Mouse (Mus musculus) lung, embryonic 15.5 days (tissue): ENCODE data around the gene Med25. TPM values are rescaled to one million over a fixed set of nuclear protein-coding genes. Genes with fewer than 3 reads are reported as not detected.

Experiments used
- ATAC-seq: fragments of 200-750 bp; cut with Nextera tagmentation; 2 replicates; pipeline ENCODE4 v1.8.0; 2017; ENCODE audit warnings: moderate number of reproducible peaks, borderline replicate concordance; ENCODE audit not compliant: low FRiP score, low TSS enrichment; ENCODE audit errors: extremely low read depth
- H3K27ac ChIP-seq: fragments of 300-500 bp; sonication (generic); 2 replicates; pipeline ENCODE4 v1.5.1; 2015; ENCODE audit warnings: moderate library complexity, mild to moderate bottlenecking, inconsistent platforms
- H3K27me3 ChIP-seq: fragments of 300-500 bp; sonication (generic); 2 replicates; pipeline ENCODE4 v1.6.1; 2015; ENCODE audit warnings: inconsistent platforms
- H3K36me3 ChIP-seq: fragments of 300-500 bp; sonication (generic); 2 replicates; pipeline ENCODE4 v1.6.1; 2015; ENCODE audit warnings: inconsistent platforms
- H3K4me1 ChIP-seq: fragments of 300-500 bp; sonication (generic); 2 replicates; pipeline ENCODE4 v1.6.1; 2015; ENCODE audit warnings: inconsistent platforms
- H3K4me2 ChIP-seq: fragments of 300-500 bp; sonication (generic); 2 replicates; pipeline ENCODE4 v1.6.1; 2015; ENCODE audit warnings: inconsistent platforms, mild to moderate bottlenecking, moderate library complexity
- H3K4me3 ChIP-seq: fragments of 300-500 bp; sonication (generic); 2 replicates; pipeline ENCODE4 v1.5.1; 2015; ENCODE audit warnings: mild to moderate bottlenecking, inconsistent platforms
- H3K9ac ChIP-seq: fragments of 300-500 bp; sonication (generic); 2 replicates; pipeline ENCODE4 v1.6.1; 2015; ENCODE audit warnings: inconsistent platforms
- H3K9me3 ChIP-seq: fragments of 300-500 bp; sonication (generic); 2 replicates; pipeline ENCODE4 v1.6.1; 2016; ENCODE audit warnings: inconsistent platforms
- WGBS: fragments of 180-500 bp; shearing (Covaris S2); methylation state at CpG from one replicate; pipeline ENCODE4 v1.1.7; 2015; 5-methylcytosine and 5-hydroxymethylcytosine counted together
- polyA plus RNA-seq: library from polyadenylated mRNA; unstranded; fragments of >200 nt; fragmentation: Nextera tagmentation; extraction: Ambion mirVana; gene quantifications from 2 replicates; pipeline ENCODE4 v1.2.1, GENCODE M21; 2015

Med25 gene
- 93.5 and 97.7 TPM in 2 replicates for polyA plus RNA-seq

GRCm38 (mm10) chr7:44892276-44892921 is at the start of gene Med25:
TSS of gene Med25 (minus strand) at chr7:44892712.
- Histone ChIP-seq H3K27me3 (no peaks in the 10 kb centered on the region), H3K4me3 (peak within 1 kb of the TSS; percentile 86), H3K27ac (peak within 1 kb of the TSS; percentile 96), H3K4me2 (peak within 1 kb of the TSS; percentile 87), H3K4me1 (peaks cover 56% of the 10 kb centered on the region), H3K9ac (peak within 1 kb of the TSS; percentile 87), H3K9me3 (no peaks in the 10 kb centered on the region), H3K36me3 (peaks cover 14% of the 10 kb centered on the region; the same call in 1 of the 2 replicates)
- WGBS, result under 1% methylated on average over 56 of the region's 56 CpGs
- peak; percentile 82 for ATAC-seq

- H3K4me3 ChIP-seq, result no peak overlapping the region
- no peaks in the 10 kb centered on the region for H3K9me3 ChIP-seq
- WGBS, result 85% methylated on average over 4 of the region's 4 CpGs
- no peaks in the 10 kb centered on the region for H3K27me3 ChIP-seq
- H3K36me3 ChIP-seq, result no peaks in the 10 kb centered on the region
- H3K27ac ChIP-seq, result no peak overlapping the region
- no peak overlapping the region for H3K4me2 ChIP-seq
- H3K4me1 ChIP-seq, result no peaks in the 10 kb centered on the region
- H3K9ac ChIP-seq, result no peak overlapping the region
- no peak for ATAC-seq
Measured at GRCm38 (mm10) chr7:44938680-44939079, 46.2 kb upstream of the Med25 start.

GRCm38 (mm10) chr7:44929204-44930151 is 37.0 kb upstream of the Med25 start, which contains the start of gene Ap2a1:
TSS of gene Ap2a1 (minus strand) at chr7:44929496.
- peaks cover 7% of the 10 kb centered on the region; the same call in 1 of the 2 replicates for H3K36me3 ChIP-seq
- H3K4me1 ChIP-seq, result peaks cover 22% of the 10 kb centered on the region
- H3K9me3 ChIP-seq, result no peaks in the 10 kb centered on the region
- H3K4me2 ChIP-seq, result peak within 1 kb of the TSS; percentile 74
- ATAC-seq, result peak; percentile 99
- peak within 1 kb of the TSS; percentile 98 for H3K9ac ChIP-seq
- H3K27ac ChIP-seq, result peak within 1 kb of the TSS; percentile 89
- WGBS, result under 1% methylated on average over 84 of the region's 84 CpGs
- H3K4me3 ChIP-seq, result peak within 1 kb of the TSS; percentile 98
- no peaks in the 10 kb centered on the region for H3K27me3 ChIP-seq

- no peaks in the 10 kb centered on the region for H3K27me3 ChIP-seq
- H3K4me3 ChIP-seq, result peak overlapping the region; percentile 98
- peaks cover 22% of the 10 kb centered on the region for H3K4me1 ChIP-seq
- peaks cover 14% of the 10 kb centered on the region for H3K36me3 ChIP-seq
- ATAC-seq, result no peak
- H3K9me3 ChIP-seq, result no peaks in the 10 kb centered on the region
- H3K9ac ChIP-seq, result peak overlapping the region; percentile 98
- H3K27ac ChIP-seq, result peak overlapping the region; percentile 82; the same call in 1 of the 2 replicates
- WGBS, result 0% methylated on average over 1 of the region's 1 CpGs
- peak overlapping the region; percentile 69 for H3K4me2 ChIP-seq
Measured at GRCm38 (mm10) chr7:44928570-44928969, 36.1 kb upstream of the Med25 start.

- Histone ChIP-seq H3K4me1 (peaks cover 19% of the 10 kb centered on the region), H3K27ac (no peak overlapping the region), H3K9me3 (no peaks in the 10 kb centered on the region), H3K36me3 (peaks cover 33% of the 10 kb centered on the region), H3K9ac (no peak overlapping the region), H3K4me2 (no peak overlapping the region), H3K4me3 (no peak overlapping the region), H3K27me3 (no peaks in the 10 kb centered on the region)
- 63% methylated on average over 3 of the region's 3 CpGs for WGBS
- ATAC-seq, result no peak
Measured at GRCm38 (mm10) chr7:44925468-44925867, 33.0 kb upstream of the Med25 start.

GRCm38 (mm10) chr7:44922530-44922929 is 30.0 kb upstream of the Med25 start:
- no peak for ATAC-seq
- H3K4me1 ChIP-seq, result peaks cover 12% of the 10 kb centered on the region
- no peaks in the 10 kb centered on the region for H3K27me3 ChIP-seq

GRCm38 (mm10) chr7:44919127-44919526 is 26.6 kb upstream of the Med25 start:
- ATAC-seq, result no peak
- no peak overlapping the region for H3K27ac ChIP-seq
- H3K9me3 ChIP-seq, result no peaks in the 10 kb centered on the region
- H3K4me3 ChIP-seq, result no peak overlapping the region
- no peaks in the 10 kb centered on the region for H3K27me3 ChIP-seq
- H3K4me2 ChIP-seq, result no peak overlapping the region
- peaks cover 41% of the 10 kb centered on the region for H3K36me3 ChIP-seq
- H3K4me1 ChIP-seq, result peaks cover 10% of the 10 kb centered on the region
- 89% methylated on average over 5 of the region's 5 CpGs for WGBS
- no peak overlapping the region for H3K9ac ChIP-seq

More at GRCm38 (mm10) chr7:44922530-44922929, 30.0 kb upstream of the Med25 start:
- H3K9ac ChIP-seq, result no peak overlapping the region
- no peak overlapping the region for H3K27ac ChIP-seq
- H3K4me2 ChIP-seq, result no peak overlapping the region
- H3K4me3 ChIP-seq, result no peak overlapping the region
- H3K36me3 ChIP-seq, result peaks cover 33% of the 10 kb centered on the region
- H3K9me3 ChIP-seq, result no peaks in the 10 kb centered on the region

- H3K4me2 ChIP-seq, result no peak overlapping the region
- H3K9me3 ChIP-seq, result no peaks in the 10 kb centered on the region
- WGBS, result 67% methylated on average over 3 of the region's 3 CpGs
Measured at GRCm38 (mm10) chr7:44918219-44918618, 25.7 kb upstream of the Med25 start.

GRCm38 (mm10) chr7:44916881-44917280 is 24.4 kb upstream of the Med25 start:
- Histone ChIP-seq H3K9me3 (no peaks in the 10 kb centered on the region), H3K9ac (no peak overlapping the region), H3K27ac (no peak overlapping the region), H3K36me3 (peaks cover 42% of the 10 kb centered on the region), H3K4me1 (peaks cover 10% of the 10 kb centered on the region), H3K27me3 (no peaks in the 10 kb centered on the region), H3K4me2 (no peak overlapping the region), H3K4me3 (no peak overlapping the region)
- 84% methylated on average over 4 of the region's 4 CpGs for WGBS
- peak; percentile 39; the same call in 1 of the 2 replicates for ATAC-seq

More at GRCm38 (mm10) chr7:44918219-44918618, 25.7 kb upstream of the Med25 start:
- Histone ChIP-seq H3K9ac (no peak overlapping the region), H3K36me3 (peaks cover 43% of the 10 kb centered on the region), H3K4me3 (no peak overlapping the region), H3K27me3 (no peaks in the 10 kb centered on the region), H3K4me1 (peaks cover 10% of the 10 kb centered on the region), H3K27ac (0 out of 2 replicates have a peak overlapping the region, but pooled peaks have one; percentile 15)
- ATAC-seq, result no peak

GRCm38 (mm10) chr7:44916191-44916590 is 23.7 kb upstream of the Med25 start:
- peaks cover 10% of the 10 kb centered on the region for H3K4me1 ChIP-seq
- no peak overlapping the region for H3K4me2 ChIP-seq
- H3K9me3 ChIP-seq, result no peaks in the 10 kb centered on the region
- H3K27ac ChIP-seq, result no peak overlapping the region
- peaks cover 43% of the 10 kb centered on the region for H3K36me3 ChIP-seq
- ATAC-seq, result no peak
- WGBS, result 78% methylated on average over 6 of the region's 6 CpGs
- no peak overlapping the region for H3K9ac ChIP-seq
- H3K4me3 ChIP-seq, result no peak overlapping the region
- no peaks in the 10 kb centered on the region for H3K27me3 ChIP-seq

- H3K4me2 ChIP-seq, result no peak overlapping the region
- no peak overlapping the region for H3K9ac ChIP-seq
- ATAC-seq, result no peak
- WGBS, result 90% methylated on average over 9 of the region's 9 CpGs
- peaks cover 10% of the 10 kb centered on the region for H3K4me1 ChIP-seq
- no peaks in the 10 kb centered on the region for H3K9me3 ChIP-seq
- H3K36me3 ChIP-seq, result peaks cover 49% of the 10 kb centered on the region
- no peak overlapping the region for H3K27ac ChIP-seq
- no peak overlapping the region for H3K4me3 ChIP-seq
- H3K27me3 ChIP-seq, result no peaks in the 10 kb centered on the region
Measured at GRCm38 (mm10) chr7:44915314-44915713, 22.8 kb upstream of the Med25 start.
